Mouse (Mus musculus) macrophage (primary cell): ENCODE measurements around the gene Tnni1. TPM values are rescaled to one million over a fixed set of nuclear protein-coding genes. Genes with fewer than 3 reads are reported as not detected.

Source experiments
- H3K27ac ChIP-seq: fragments of 350-480 bp; formaldehyde crosslinking; 2 replicates; pipeline ENCODE4 v1.9.0; 2021
- H3K36me3 ChIP-seq: fragments of 350-480 bp; formaldehyde crosslinking; 2 replicates; pipeline ENCODE4 v1.9.0; 2021; ENCODE audit errors: inconsistent target
- H3K4me3 ChIP-seq: fragments of 350-480 bp; formaldehyde crosslinking; 2 replicates; pipeline ENCODE4 v1.9.0; 2021; ENCODE audit errors: inconsistent target
- H3K79me2 ChIP-seq: fragments of 350-480 bp; formaldehyde crosslinking; 2 replicates; pipeline ENCODE4 v1.9.0; 2021; ENCODE audit errors: inconsistent target
- WGBS: methylation state at CpG from one replicate; pipeline ENCODE4 v1.1.7; 2026; ENCODE audit warnings: inconsistent platforms; ENCODE audit not compliant: missing documents; 5-methylcytosine and 5-hydroxymethylcytosine counted together
- polyA plus RNA-seq: library from polyadenylated mRNA; stranded (reverse); fragments of 250-400 nt; gene quantifications from 3 replicates; pipeline ENCODE4 v1.2.4, GENCODE M21; 2018; ENCODE audit warnings: inconsistent platforms

Gene Tnni1
- polyA plus RNA-seq, 1 experiment from 2014 or later: not detected

GRCm38 (mm10) chr1:135835716-135836483 is 56.7 kb downstream of the Tnni1 start, which contains the start of gene Tnnt2:
Gene Tnnt2 (plus strand): TSS chr1:135836354.
- Histone ChIP-seq H3K27ac (no peak within 1 kb of the TSS), H3K36me3 (no peaks in the 10 kb centered on the region), H3K79me2 (no peaks in the 10 kb centered on the region), H3K4me3 (no peak within 1 kb of the TSS)
- WGBS: 80% methylated on average over 8 of the region's 9 CpGs

- Histone ChIP-seq H3K4me3 (no peak overlapping the region), H3K27ac (no peak overlapping the region), H3K79me2 (no peaks in the 10 kb centered on the region), H3K36me3 (no peaks in the 10 kb centered on the region)
- WGBS: 75% methylated on average over 4 of the region's 4 CpGs
Observed at GRCm38 (mm10) chr1:135838626-135839025, 59.4 kb downstream of the Tnni1 start.

DNA sequence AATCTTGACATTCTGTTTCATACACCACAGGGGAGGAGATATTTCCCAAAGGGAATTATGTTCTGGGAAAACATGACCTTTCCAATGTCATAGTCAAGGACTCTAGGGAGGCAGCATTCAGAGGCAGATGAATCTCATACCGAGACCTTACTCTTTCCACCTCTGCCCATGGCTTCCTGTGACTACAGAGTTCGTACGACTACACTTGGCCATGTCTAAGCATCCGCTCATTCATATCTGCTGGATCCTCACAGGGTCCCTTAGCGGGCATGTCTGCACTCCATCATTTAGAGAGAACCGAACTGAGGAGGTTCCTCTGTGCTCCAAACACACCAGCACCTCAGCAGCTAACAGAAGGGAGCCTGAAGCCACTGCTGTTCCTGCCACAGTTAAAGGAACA is 59.8 kb downstream of the Tnni1 start:
- Histone ChIP-seq H3K36me3 (no peaks in the 10 kb centered on the region), H3K4me3 (no peak overlapping the region), H3K27ac (no peak overlapping the region), H3K79me2 (no peaks in the 10 kb centered on the region)
- 89% methylated on average over 6 of the region's 6 CpGs for WGBS

DNA sequence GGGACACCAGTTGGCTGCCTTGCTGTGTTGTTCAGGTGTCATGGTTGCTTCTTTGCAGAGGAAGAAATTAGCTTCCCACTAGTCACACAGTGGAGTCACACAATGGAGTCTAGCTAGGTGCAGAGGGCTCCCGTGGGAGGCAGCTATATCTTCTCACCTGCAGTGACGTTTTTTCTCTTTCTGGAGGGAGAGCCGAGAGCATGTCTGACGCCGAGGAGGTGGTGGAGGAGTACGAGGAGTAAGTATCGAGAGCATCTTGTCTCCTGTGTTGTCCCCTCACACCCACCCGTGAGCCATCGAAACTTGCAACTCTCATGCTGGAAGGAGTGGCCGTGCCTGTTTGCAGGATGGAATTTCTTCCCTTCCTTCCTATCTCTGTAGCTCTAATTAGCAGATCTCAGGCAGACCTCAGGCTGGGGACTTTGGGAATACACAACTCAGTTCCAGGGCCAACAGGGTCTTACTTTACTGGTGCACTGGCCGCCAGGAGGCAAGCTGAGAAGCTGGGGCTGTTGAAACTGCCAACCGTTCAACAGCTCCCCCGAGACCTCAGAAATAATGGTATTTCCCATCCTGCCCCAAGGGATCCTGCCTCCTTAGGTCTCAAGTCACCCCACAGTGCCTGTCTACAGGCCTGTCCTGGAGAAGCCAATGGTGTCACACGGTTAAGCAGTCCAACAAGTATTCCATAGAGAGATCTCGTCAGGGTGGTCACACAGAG is 61.6 kb downstream of the Tnni1 start:
- no peaks in the 10 kb centered on the region for H3K79me2 ChIP-seq
- 84% methylated on average over 15 of the region's 15 CpGs for WGBS
- H3K4me3 ChIP-seq: no peak overlapping the region
- no peaks in the 10 kb centered on the region for H3K36me3 ChIP-seq
- H3K27ac ChIP-seq: no peak overlapping the region

GRCm38 (mm10) chr1:135843519-135844262 is 64.5 kb downstream of the Tnni1 start:
- H3K27ac ChIP-seq: no peak overlapping the region
- 89% methylated on average over 10 of the region's 10 CpGs for WGBS
- no peaks in the 10 kb centered on the region for H3K79me2 ChIP-seq
- no peaks in the 10 kb centered on the region for H3K36me3 ChIP-seq
- H3K4me3 ChIP-seq: no peak overlapping the region

DNA sequence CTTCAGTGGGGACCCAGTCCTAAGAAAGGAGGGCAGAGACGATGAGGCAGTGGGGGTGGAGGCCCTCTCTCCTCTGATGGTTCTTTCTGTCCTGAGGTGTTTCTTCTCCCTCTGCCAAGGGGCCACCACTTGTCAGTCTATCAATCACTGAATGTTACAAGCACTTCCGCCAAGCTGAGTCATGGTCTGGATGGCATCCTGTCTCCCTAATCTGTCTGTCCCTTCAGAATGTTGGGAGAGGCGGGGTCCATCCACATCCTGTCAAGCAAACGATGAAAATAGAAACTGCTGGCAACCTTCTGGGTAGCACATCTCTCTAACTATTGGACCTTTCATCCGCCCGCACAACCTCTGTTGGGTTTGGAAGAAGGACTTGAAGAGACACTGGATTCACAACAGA is 65.2 kb downstream of the Tnni1 start:
- 62% methylated on average over 6 of the region's 6 CpGs for WGBS
- Histone ChIP-seq H3K27ac (no peak overlapping the region), H3K79me2 (no peaks in the 10 kb centered on the region), H3K4me3 (no peak overlapping the region), H3K36me3 (no peaks in the 10 kb centered on the region)

DNA sequence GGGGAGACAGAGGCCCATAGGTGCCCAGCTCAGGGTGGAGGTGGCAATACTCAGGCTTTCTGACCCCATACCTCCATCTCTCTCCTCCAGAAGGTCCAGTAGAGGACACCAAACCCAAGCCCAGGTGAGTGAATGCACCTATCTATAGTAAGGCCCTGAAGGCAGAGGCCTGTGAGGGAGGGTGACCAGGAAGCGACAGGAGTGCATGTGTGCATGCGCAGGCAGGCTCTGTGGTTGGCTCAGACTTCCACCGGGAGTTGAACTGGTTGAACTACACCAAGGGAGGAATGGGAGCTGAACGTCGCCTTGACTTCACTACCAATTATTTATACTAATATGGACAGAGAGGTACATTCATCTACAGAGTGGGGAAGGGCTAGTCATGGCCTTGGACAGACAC is 67.4 kb downstream of the Tnni1 start:
- Histone ChIP-seq H3K79me2 (no peaks in the 10 kb centered on the region), H3K4me3 (no peak overlapping the region), H3K36me3 (no peaks in the 10 kb centered on the region), H3K27ac (no peak overlapping the region)
- 90% methylated on average over 5 of the region's 5 CpGs for WGBS

DNA sequence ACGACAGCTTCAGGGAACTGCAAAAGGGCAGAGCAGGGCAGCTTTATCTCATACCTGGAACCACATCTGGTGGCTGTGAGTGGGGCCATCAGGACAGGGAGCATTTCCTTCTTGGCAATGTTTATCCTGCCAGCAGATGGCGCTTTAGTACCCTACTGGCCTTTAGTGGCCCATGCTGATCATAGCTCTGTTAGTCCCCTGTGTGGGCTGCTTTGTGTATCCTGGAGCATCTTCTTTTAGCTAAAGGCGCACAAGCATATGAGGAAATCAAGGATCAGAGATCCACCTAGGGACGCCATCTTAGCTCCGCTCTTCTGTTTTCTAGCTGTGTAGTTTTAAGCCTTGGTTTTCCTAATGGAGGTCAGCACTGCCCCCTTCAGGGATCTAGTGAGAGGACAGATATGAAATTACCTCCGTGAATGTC is 67.9 kb downstream of the Tnni1 start:
- no peak overlapping the region for H3K27ac ChIP-seq
- no peaks in the 10 kb centered on the region for H3K79me2 ChIP-seq
- no peak overlapping the region for H3K4me3 ChIP-seq
- no peaks in the 10 kb centered on the region for H3K36me3 ChIP-seq
- WGBS: 24% methylated on average over 6 of the region's 6 CpGs

- no peaks in the 10 kb centered on the region for H3K79me2 ChIP-seq
- no peak overlapping the region for H3K27ac ChIP-seq
- WGBS: 16% methylated on average over 17 of the region's 17 CpGs
- H3K4me3 ChIP-seq: no peak overlapping the region
- H3K36me3 ChIP-seq: no peaks in the 10 kb centered on the region
Observed at GRCm38 (mm10) chr1:135847611-135848351, 68.5 kb downstream of the Tnni1 start.

- no peak overlapping the region for H3K27ac ChIP-seq
- no peak overlapping the region for H3K4me3 ChIP-seq
- WGBS: 71% methylated on average over 12 of the region's 12 CpGs
- no peaks in the 10 kb centered on the region for H3K79me2 ChIP-seq
- no peaks in the 10 kb centered on the region for H3K36me3 ChIP-seq
Observed at GRCm38 (mm10) chr1:135850722-135851512, 71.7 kb downstream of the Tnni1 start.

GRCm38 (mm10) chr1:135852044-135852756 is 73.0 kb downstream of the Tnni1 start:
- Histone ChIP-seq H3K36me3 (no peaks in the 10 kb centered on the region), H3K79me2 (no peaks in the 10 kb centered on the region), H3K27ac (no peak overlapping the region), H3K4me3 (no peak overlapping the region)
- WGBS: 77% methylated on average over 13 of the region's 13 CpGs

- H3K27ac ChIP-seq: no peak overlapping the region
- no peaks in the 10 kb centered on the region for H3K36me3 ChIP-seq
- no peak overlapping the region for H3K4me3 ChIP-seq
- H3K79me2 ChIP-seq: no peaks in the 10 kb centered on the region
- WGBS: 93% methylated on average over 3 of the region's 4 CpGs
Observed at GRCm38 (mm10) chr1:135853200-135853599, 74.0 kb downstream of the Tnni1 start.

DNA sequence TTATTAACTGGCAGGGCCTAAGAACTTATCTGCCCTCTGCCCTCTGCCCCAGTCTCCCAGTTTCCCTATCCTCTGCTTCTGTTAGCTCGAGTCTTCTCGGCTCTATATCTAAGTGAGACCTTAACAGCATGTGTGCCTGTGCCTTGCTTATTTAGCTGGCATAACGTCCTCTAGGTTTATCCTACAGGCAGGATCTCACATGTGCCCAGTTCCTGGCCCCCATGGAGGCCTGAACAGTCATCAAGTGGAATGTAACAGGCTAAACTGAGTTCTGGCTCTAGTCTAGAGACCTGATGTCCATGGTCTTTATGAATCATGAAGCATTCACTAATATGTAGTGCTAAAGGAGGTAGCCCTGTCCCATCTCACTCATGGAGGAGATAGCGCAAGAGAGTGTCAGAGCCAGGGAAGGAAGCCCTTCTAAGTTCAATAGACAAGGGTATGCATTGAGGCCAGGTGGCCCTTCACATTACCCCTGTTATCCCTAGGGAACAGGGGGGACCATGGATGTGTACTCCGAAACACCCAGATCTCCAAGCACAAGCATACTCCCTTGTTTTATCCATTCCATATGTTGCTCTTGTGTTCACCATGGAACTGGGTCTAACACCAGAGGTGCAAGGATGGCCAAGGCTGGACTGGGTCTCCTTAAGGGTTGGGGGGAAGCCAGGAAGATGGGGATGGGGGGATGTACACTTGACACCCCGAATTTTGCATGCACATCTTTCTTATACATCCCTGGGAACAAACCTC is 75.5 kb downstream of the Tnni1 start:
- 84% methylated on average over 6 of the region's 6 CpGs for WGBS
- H3K36me3 ChIP-seq: no peaks in the 10 kb centered on the region
- no peak overlapping the region for H3K4me3 ChIP-seq
- H3K79me2 ChIP-seq: no peaks in the 10 kb centered on the region
- no peak overlapping the region for H3K27ac ChIP-seq
